ENCODE assay signal across 23 mouse cellular contexts in the genomic region with DNA sequence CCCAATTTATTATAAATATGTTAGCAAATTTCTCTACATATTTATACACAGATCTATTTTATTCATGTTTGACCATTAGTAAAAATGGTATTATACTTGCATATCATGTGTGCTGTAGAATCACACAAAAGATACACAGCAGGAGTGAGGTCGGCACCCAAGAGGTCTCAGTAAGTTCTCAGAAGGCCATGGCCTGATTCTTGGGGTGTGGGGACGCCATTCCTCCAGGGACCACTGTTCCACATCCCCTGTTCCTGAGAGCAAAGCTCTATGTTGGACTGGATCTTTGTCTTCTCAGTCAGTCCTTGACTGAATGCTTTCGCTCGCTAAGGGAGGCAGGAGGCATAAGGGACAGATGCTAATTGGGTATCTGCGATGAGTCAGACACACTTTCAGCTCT. TPM values are rescaled to one million over a fixed set of nuclear protein-coding genes. Genes with fewer than 3 reads are reported as not detected.
DNase-seq lines count a peak whose midpoint lies in the region; ATAC-seq and TF ChIP-seq lines count a peak whose summit lies in the region.
"Had no signal": no experiment of that assay in that cellular context is flagged by ENCODE, and none has a peak within 500 bp of the region (broad histone marks: within the 10 kb centered on the region; RNA-seq: fewer than 3 reads in every experiment).

Gene Clic6 (plus strand): TSS at position 301 of the 400 bp plus-strand sequence.

- no peak within 1 kb of the TSS for H3K27ac ChIP-seq in hindbrain, embryonic 13.5 days
- no peak within 1 kb of the TSS for H3K27ac ChIP-seq in hindbrain, embryonic 14.5 days
- no peak within 1 kb of the TSS for H3K27ac ChIP-seq in intestine, embryonic 16.5 days (ENCODE audit: low read length)
- H3K27ac ChIP-seq in stomach, postnatal 0 days (replicated peaks), result no peak within 1 kb of the TSS; the same call in 1 of the 2 replicates
- H3K27ac ChIP-seq: embryonic facial prominence, embryonic 13.5 days; forebrain, embryonic 12.5 days; heart, adult 2 months; heart, embryonic 15.5 days had no signal

- no peak for TF ChIP-seq EP300 in stomach, postnatal 0 days (optimal IDR thresholded peaks at IDR 0.05)

- H3K4me1 ChIP-seq in hindbrain, embryonic 13.5 days (replicated peaks), result no peaks in the 10 kb centered on the region
- no peaks in the 10 kb centered on the region for H3K4me1 ChIP-seq in hindbrain, embryonic 14.5 days (replicated peaks; ENCODE audit: control insufficient read depth, insufficient read depth, low read length)
- H3K4me1 ChIP-seq in intestine, embryonic 16.5 days (ENCODE audit: control insufficient read depth, insufficient read depth, low read length), result no peaks in the 10 kb centered on the region
- H3K4me1 ChIP-seq in stomach, postnatal 0 days (replicated peaks; ENCODE audit: control insufficient read depth, insufficient read depth), result no peaks in the 10 kb centered on the region
- H3K4me1 ChIP-seq: embryonic facial prominence, embryonic 13.5 days; forebrain, embryonic 12.5 days had no signal

- H3K9ac ChIP-seq in hindbrain, embryonic 13.5 days, result no peak within 1 kb of the TSS
- no peak within 1 kb of the TSS for H3K9ac ChIP-seq in hindbrain, embryonic 14.5 days
- no peak within 1 kb of the TSS for H3K9ac ChIP-seq in intestine, embryonic 16.5 days (ENCODE audit: low read depth, low read length)
- no peak within 1 kb of the TSS for H3K9ac ChIP-seq in stomach, postnatal 0 days (ENCODE audit: low read length)
- H3K9ac ChIP-seq: embryonic facial prominence, embryonic 13.5 days; forebrain, embryonic 12.5 days; heart, embryonic 15.5 days had no signal

- no peak for ATAC-seq in hindbrain, embryonic 13.5 days (ENCODE audit: low FRiP score)
- ATAC-seq in hindbrain, embryonic 14.5 days (ENCODE audit: low FRiP score), result no peak
- ATAC-seq in intestine, embryonic 16.5 days, result no peak
- no peak for ATAC-seq in stomach, postnatal 0 days (ENCODE audit: low FRiP score, low TSS enrichment)
- ATAC-seq: activated CD4-positive, CD25-positive, alpha-beta regulatory T cell, adult 4 months; forebrain, embryonic 16.5 days; Patski had no signal

- no peak for TF ChIP-seq POLR2A in brain, embryonic 14.5 days (IDR thresholded peaks at IDR 0.05; ENCODE audit: borderline replicate concordance, extremely low read depth, insufficient read depth, insufficient read length, poor library complexity, severe bottlenecking)

- no peaks in the 10 kb centered on the region for H3K36me3 ChIP-seq in hindbrain, embryonic 13.5 days
- no peaks in the 10 kb centered on the region for H3K36me3 ChIP-seq in hindbrain, embryonic 14.5 days (replicated peaks; ENCODE audit: control insufficient read depth, insufficient read depth)
- no peaks in the 10 kb centered on the region for H3K36me3 ChIP-seq in intestine, embryonic 16.5 days (ENCODE audit: control insufficient read depth, insufficient read depth, low read length)
- H3K36me3 ChIP-seq in stomach, postnatal 0 days (ENCODE audit: control insufficient read depth, insufficient read depth, low read length), result no peaks in the 10 kb centered on the region
- H3K36me3 ChIP-seq: embryonic facial prominence, embryonic 13.5 days; forebrain, embryonic 12.5 days; heart, embryonic 15.5 days had no signal

- H3K9me3 ChIP-seq in hindbrain, embryonic 13.5 days, result no peaks in the 10 kb centered on the region
- H3K9me3 ChIP-seq in hindbrain, embryonic 14.5 days (ENCODE audit: control insufficient read depth, low read length), result no peaks in the 10 kb centered on the region
- no peaks in the 10 kb centered on the region for H3K9me3 ChIP-seq in intestine, embryonic 16.5 days (ENCODE audit: control insufficient read depth, low read length)
- no peaks in the 10 kb centered on the region for H3K9me3 ChIP-seq in stomach, postnatal 0 days (ENCODE audit: control insufficient read depth, low read length)
- H3K9me3 ChIP-seq: embryonic facial prominence, embryonic 13.5 days; forebrain, embryonic 12.5 days; heart, embryonic 15.5 days had no signal

- no peak within 1 kb of the TSS for H3K4me2 ChIP-seq in hindbrain, embryonic 13.5 days
- no peak within 1 kb of the TSS for H3K4me2 ChIP-seq in hindbrain, embryonic 14.5 days (replicated peaks)
- H3K4me2 ChIP-seq in intestine, embryonic 16.5 days (ENCODE audit: low read depth, low read length), result no peak within 1 kb of the TSS
- H3K4me2 ChIP-seq in stomach, postnatal 0 days (replicated peaks; ENCODE audit: low read depth), result no peak within 1 kb of the TSS
- H3K4me2 ChIP-seq: embryonic facial prominence, embryonic 13.5 days; forebrain, embryonic 12.5 days; heart, embryonic 11.5 days; heart, embryonic 15.5 days had no signal

- DNase-seq in hindbrain, embryonic 14.5 days (ENCODE audit: low spot score), result no peak
- no peak for DNase-seq in brain, embryonic 14.5 days (ENCODE audit: low read depth)
- no peak for DNase-seq in stomach, postnatal 0 days (ENCODE audit: low spot score)
- DNase-seq in heart, adult 18-20 months, result no peak
- DNase-seq in MN1 (ENCODE audit: low spot score), result no peak
- DNase-seq: adrenal gland, postnatal 14 days; cerebellum, adult 18-20 months; cerebellum, adult 9-11 months; cerebellum, postnatal 36 days; gastrocnemius, postnatal 10 days; heart, adult 2 months; heart, postnatal 14 days had no signal

- no peak for TF ChIP-seq CTCF in brain, embryonic 14.5 days (IDR thresholded peaks at IDR 0.05; ENCODE audit: borderline replicate concordance, extremely low read depth, insufficient read depth, insufficient read length)
- no peak for TF ChIP-seq CTCF in stomach, postnatal 0 days (IDR thresholded peaks at IDR 0.05; ENCODE audit: low read depth)

- WGBS in hindbrain, embryonic 13.5 days, result 89% methylated on average over 5 of the region's 5 CpGs
- WGBS in hindbrain, embryonic 14.5 days, result 86% methylated on average over 5 of the region's 5 CpGs
- 88% methylated on average over 5 of the region's 5 CpGs for WGBS in intestine, embryonic 16.5 days
- 88% methylated on average over 5 of the region's 5 CpGs for WGBS in stomach, postnatal 0 days

- H3K4me3 ChIP-seq in hindbrain, embryonic 13.5 days, result no peak within 1 kb of the TSS
- H3K4me3 ChIP-seq in hindbrain, embryonic 14.5 days (replicated peaks; ENCODE audit: low read length), result no peak within 1 kb of the TSS
- no peak within 1 kb of the TSS for H3K4me3 ChIP-seq in intestine, embryonic 16.5 days (ENCODE audit: low read length)
- H3K4me3 ChIP-seq in stomach, postnatal 0 days (ENCODE audit: low read depth, low read length), result no peak within 1 kb of the TSS
- H3K4me3 ChIP-seq: embryonic facial prominence, embryonic 13.5 days; forebrain, embryonic 12.5 days; heart, adult 2 months; heart, embryonic 15.5 days had no signal

- peaks cover 10% of the 10 kb centered on the region; the same call in 1 of the 2 replicates for H3K27me3 ChIP-seq in hindbrain, embryonic 13.5 days
- H3K27me3 ChIP-seq in hindbrain, embryonic 14.5 days (ENCODE audit: control insufficient read depth, insufficient read depth, low read length), result no peaks in the 10 kb centered on the region
- H3K27me3 ChIP-seq in intestine, embryonic 16.5 days (replicated peaks; ENCODE audit: control insufficient read depth, insufficient read depth, low read length), result no peaks in the 10 kb centered on the region
- H3K27me3 ChIP-seq in stomach, postnatal 0 days (ENCODE audit: control insufficient read depth, insufficient read depth, low read length), result no peaks in the 10 kb centered on the region

RNA-seq across cellular contexts. Expression of gene Clic6, which starts in this region (rescaled TPM):
- polyA plus RNA-seq in hindbrain, embryonic 13.5 days (2015; fragmentation: Nextera tagmentation; extraction: Ambion mirVana), result 4.8 and 11.5 TPM in 2 replicates
- 6.5 and 9.3 TPM in 2 replicates for polyA plus RNA-seq in hindbrain, embryonic 14.5 days (2014; fragmentation: Nextera tagmentation; extraction: Ambion mirVana)
- polyA plus RNA-seq in brain, embryonic 14.5 days (2012; rRNA removed), result 6.1 and 14.3 TPM in 2 replicates
- polyA plus RNA-seq in intestine, embryonic 16.5 days (2015; fragmentation: Nextera tagmentation; extraction: Ambion mirVana), result 57.4 and 76.6 TPM in 2 replicates
- polyA plus RNA-seq in stomach, postnatal 0 days (2015; fragmentation: Nextera tagmentation; extraction: Ambion mirVana), result 38.5 and 48.4 TPM in 2 replicates
- total RNA-seq in heart, adult 18-20 months (2021), result 1 to 10 TPM in 1 of 2 experiments, under 1 TPM in 1; 0.37 to 1.1 TPM
- total RNA-seq: hematopoietic stem cell, adult 5-6 weeks; MEL had no signal
- polyA plus RNA-seq: activated CD4-positive, CD25-positive, alpha-beta regulatory T cell, adult 4 months had no signal
